Mouse (Mus musculus): ENCODE measurements at regions not wholly inside any gene's neighbourhood (a gene's known extent, or its start where the extent isn't known, plus 50 kb on each side); places are given as distances from the start of the nearest gene placed in this dataset.

DNA sequence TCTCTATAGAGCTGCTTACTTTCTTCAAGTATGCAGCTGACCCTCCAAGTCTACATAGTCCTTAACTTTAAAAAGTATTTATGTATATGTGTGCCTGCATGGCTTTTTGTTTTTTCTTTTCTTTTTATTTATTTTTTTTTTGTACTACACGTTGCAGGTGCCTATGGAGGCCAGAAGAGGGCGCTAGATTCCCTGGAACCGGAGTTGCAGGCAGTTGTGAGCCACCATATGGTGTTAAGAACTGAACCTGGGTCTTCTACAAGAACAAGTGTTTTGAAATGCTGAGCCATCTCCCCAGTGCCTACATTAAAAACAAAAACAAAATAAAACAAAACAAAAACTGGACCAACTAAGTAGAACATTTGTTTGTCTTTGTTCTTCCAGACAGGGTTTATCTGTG is 325.9 kb upstream of the Dio3 start:
- TF ChIP-seq EP300 (IDR thresholded peaks at IDR 0.05; ENCODE audit: insufficient read depth, low read depth, low read length) (no peak), CTCF (IDR thresholded peaks at IDR 0.05) (0 out of 2 replicates have a peak, but pooled peaks have one; percentile 2), POLR2A (IDR thresholded peaks at IDR 0.05; ENCODE audit: insufficient read depth, low read depth, low read length) (no peak)
